Mouse (Mus musculus) olfactory bulb, adult 2 months (tissue): Measurements from ENCODE around the gene Il11ra1.

Source experiments
- CTCF ChIP-seq: fragments of 200-500 bp; IDR thresholded peaks from 2 replicates; pipeline ENCODE4 v1.5.1; 2012; ENCODE audit warnings: low read depth, mild to moderate bottlenecking, low read length, moderate library complexity; ENCODE audit not compliant: insufficient read depth
- POLR2A ChIP-seq: fragments of 200-500 bp; IDR thresholded peaks from 2 replicates; pipeline ENCODE4 v1.6.1; 2012; ENCODE audit warnings: mild to moderate bottlenecking, low read depth, low read length, moderate library complexity; ENCODE audit not compliant: insufficient read depth

DNA sequence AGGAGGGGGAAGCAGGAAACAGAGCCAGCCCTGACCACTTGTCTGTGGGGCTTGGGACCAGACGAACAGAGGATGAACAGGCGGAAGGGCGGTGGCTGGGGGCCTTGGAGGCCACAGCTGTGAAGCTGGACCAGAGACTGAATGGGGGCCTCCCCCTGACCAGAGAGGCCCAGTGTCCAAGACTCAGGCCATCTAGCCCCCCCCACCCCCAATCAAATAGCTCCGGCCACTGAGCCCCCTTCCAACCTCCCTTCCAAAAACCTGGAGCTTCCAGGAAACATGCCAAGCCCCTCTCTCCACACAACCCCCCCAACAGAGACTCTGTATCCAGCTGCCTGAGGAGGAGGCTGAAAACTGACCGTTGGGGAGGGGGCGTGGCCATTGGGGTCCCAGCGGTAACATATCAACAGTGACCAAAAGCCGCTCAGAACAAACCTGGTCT, 27.2 kb upstream of the Il11ra1 start:
- no peak for TF ChIP-seq POLR2A
- no peak for TF ChIP-seq CTCF
